Mouse (Mus musculus) midbrain, embryonic 16.5 days (tissue): ENCODE results near the gene Vsig10. TPM values are rescaled to one million over a fixed set of nuclear protein-coding genes. Genes with fewer than 3 reads are reported as not detected.

Experiments
- ATAC-seq: fragments of 200-750 bp; cut with Nextera tagmentation; 2 replicates; pipeline ENCODE4 v1.8.0; 2017; ENCODE audit warnings: moderate TSS enrichment
- H3K27ac ChIP-seq: fragments of 300-500 bp; sonication (generic); 2 replicates; pipeline ENCODE4 v1.5.1; 2014; ENCODE audit warnings: mild to moderate bottlenecking, low read length, mixed read lengths
- H3K27me3 ChIP-seq: fragments of 300-500 bp; sonication (generic); 2 replicates; pipeline ENCODE4 v1.6.1; 2014; ENCODE audit warnings: low read depth, low read length, mixed read lengths; ENCODE audit not compliant: control insufficient read depth, insufficient read depth
- H3K36me3 ChIP-seq: fragments of 300-500 bp; sonication (generic); 2 replicates; pipeline ENCODE4 v1.6.1; 2014; ENCODE audit warnings: mild to moderate bottlenecking, low read length, moderate library complexity, mixed read lengths; ENCODE audit not compliant: control insufficient read depth, insufficient read depth
- H3K4me1 ChIP-seq: fragments of 300-500 bp; sonication (generic); 2 replicates; pipeline ENCODE4 v1.6.1; 2014; ENCODE audit warnings: mild to moderate bottlenecking, low read length, mixed read lengths; ENCODE audit not compliant: control insufficient read depth, insufficient read depth
- H3K4me2 ChIP-seq: fragments of 300-500 bp; sonication (generic); 2 replicates; pipeline ENCODE4 v1.6.1; 2014; ENCODE audit warnings: mild to moderate bottlenecking, low read length, mixed read lengths
- H3K4me3 ChIP-seq: fragments of 300-500 bp; sonication (generic); 2 replicates; pipeline ENCODE4 v1.5.1; 2014; ENCODE audit warnings: low read depth, mild to moderate bottlenecking, low read length, moderate library complexity, mixed read lengths
- H3K9ac ChIP-seq: fragments of 300-500 bp; sonication (generic); 2 replicates; pipeline ENCODE4 v1.6.1; 2014; ENCODE audit warnings: low read depth, low read length, mixed read lengths
- H3K9me3 ChIP-seq: fragments of 300-500 bp; sonication (generic); replicated peaks from 2 replicates; pipeline ENCODE4 v1.6.1; 2014; ENCODE audit warnings: mild to moderate bottlenecking, low read length, mixed read lengths; ENCODE audit not compliant: control insufficient read depth, poor library complexity, severe bottlenecking
- WGBS: fragments of 180-500 bp; shearing (Covaris S2); extraction: QIAGEN DNeasy Blood & Tissue Kit; methylation state at CpG from one replicate; pipeline ENCODE4 v1.1.7; 2014; 5-methylcytosine and 5-hydroxymethylcytosine counted together
- polyA plus RNA-seq: library from polyadenylated mRNA; unstranded; fragments of >200 nt; fragmentation: Nextera tagmentation; extraction: Ambion mirVana; gene quantifications from 2 replicates; pipeline ENCODE4 v1.2.1, GENCODE M21; 2015

Gene Vsig10
- polyA plus RNA-seq, 1 experiment from 2014 or later: 1.8 TPM

GRCm38 (mm10) chr5:117397371-117397770 lies 78.5 kb downstream of the Vsig10 start:
- H3K9ac ChIP-seq: no peak overlapping the region
- 88% methylated on average over 6 of the region's 6 CpGs for WGBS

GRCm38 (mm10) chr5:117398007-117398550 lies 79.2 kb downstream of the Vsig10 start:
- Histone ChIP-seq H3K36me3 (no peaks in the 10 kb centered on the region), H3K9me3 (no peaks in the 10 kb centered on the region), H3K4me2 (no peak overlapping the region), H3K4me1 (no peaks in the 10 kb centered on the region), H3K27me3 (no peaks in the 10 kb centered on the region), H3K27ac (no peak overlapping the region), H3K9ac (no peak overlapping the region), H3K4me3 (no peak overlapping the region)
- WGBS: 26% methylated on average over 4 of the region's 5 CpGs
- no peak for ATAC-seq

More at GRCm38 (mm10) chr5:117397371-117397770, 78.5 kb downstream of the Vsig10 start:
- H3K4me1 ChIP-seq: no peaks in the 10 kb centered on the region
- H3K36me3 ChIP-seq: no peaks in the 10 kb centered on the region
- no peak overlapping the region for H3K27ac ChIP-seq
- no peaks in the 10 kb centered on the region for H3K27me3 ChIP-seq
- ATAC-seq: no peak
- H3K4me3 ChIP-seq: no peak overlapping the region
- no peaks in the 10 kb centered on the region for H3K9me3 ChIP-seq
- no peak overlapping the region for H3K4me2 ChIP-seq

GRCm38 (mm10) chr5:117399281-117399680 lies 80.4 kb downstream of the Vsig10 start:
- no peak for ATAC-seq
- Histone ChIP-seq H3K36me3 (no peaks in the 10 kb centered on the region), H3K4me2 (no peak overlapping the region), H3K27me3 (no peaks in the 10 kb centered on the region), H3K4me3 (no peak overlapping the region), H3K27ac (no peak overlapping the region), H3K9me3 (no peaks in the 10 kb centered on the region), H3K4me1 (no peaks in the 10 kb centered on the region), H3K9ac (no peak overlapping the region)
- WGBS: 81% methylated on average over 9 of the region's 9 CpGs

DNA sequence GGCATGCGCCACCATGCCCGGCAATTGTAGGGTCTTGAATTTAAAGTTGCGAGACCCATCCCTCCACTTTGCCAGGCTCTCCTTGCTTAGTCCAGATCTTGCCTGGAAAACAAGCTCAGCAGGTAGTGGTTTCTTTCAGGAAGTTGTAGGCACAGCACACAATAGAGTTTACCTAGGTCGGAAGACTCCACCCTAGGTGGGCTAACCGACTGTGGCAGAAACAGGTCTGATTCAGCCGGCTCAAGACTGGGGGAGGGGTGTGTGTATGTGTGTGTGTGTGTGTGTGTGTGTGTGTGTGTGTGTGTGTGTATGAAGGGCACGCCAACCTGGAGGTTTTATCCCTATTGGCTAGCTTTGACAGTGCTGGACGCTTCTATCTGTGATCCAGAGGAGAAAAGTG lies 84.7 kb downstream of the Vsig10 start:
- Histone ChIP-seq H3K9ac (no peak overlapping the region), H3K36me3 (no peaks in the 10 kb centered on the region), H3K27ac (no peak overlapping the region), H3K4me3 (no peak overlapping the region), H3K4me2 (no peak overlapping the region), H3K9me3 (no peaks in the 10 kb centered on the region), H3K4me1 (no peaks in the 10 kb centered on the region), H3K27me3 (no peaks in the 10 kb centered on the region)
- 88% methylated on average over 8 of the region's 8 CpGs for WGBS
- ATAC-seq: no peak

Other genes starting within 250 kb of the Vsig10 start
- gene Suds3, start 203.0 kb upstream of the Vsig10 start, polyA plus RNA-seq: 82.3 and 83.6 TPM in 2 replicates
- gene Taok3, start 199.0 kb upstream of the Vsig10 start, polyA plus RNA-seq: 67.1 and 69.2 TPM in 2 replicates
- gene Pebp1, start 31.5 kb upstream of the Vsig10 start, polyA plus RNA-seq: 1,070 and 1,134 TPM in 2 replicates
- gene Wsb2, start 38.2 kb downstream of the Vsig10 start, polyA plus RNA-seq: 286 and 309 TPM in 2 replicates
- 22.9 and 28.4 TPM in 2 replicates for gene Rfc5, start 70.0 kb downstream of the Vsig10 start, polyA plus RNA-seq
- 7.5 and 8.9 TPM in 2 replicates for gene Ksr2, start 94.9 kb downstream of the Vsig10 start, polyA plus RNA-seq